In the genomic region with DNA sequence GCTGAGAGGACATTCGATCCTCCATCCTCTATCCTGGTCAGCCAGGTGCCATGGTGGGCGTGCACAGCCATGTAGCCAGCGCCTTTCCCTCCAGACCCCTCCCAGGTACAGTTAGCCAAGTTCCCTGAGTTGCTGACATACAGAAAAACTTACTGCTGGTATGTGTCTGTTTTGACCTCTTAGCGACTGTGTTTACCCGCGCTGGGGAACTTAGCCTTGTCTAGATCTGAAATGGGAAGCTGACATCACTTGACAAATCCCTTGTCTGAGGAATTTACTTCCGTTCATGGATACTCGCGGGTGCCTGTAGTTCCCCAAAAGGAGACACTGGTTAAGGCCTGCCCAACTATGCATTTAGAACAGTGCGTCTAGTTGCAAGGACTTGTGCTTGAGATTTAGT, we compare ENCODE assay signal across 7 mouse cellular contexts. TPM values are rescaled to one million over a fixed set of nuclear protein-coding genes. Genes with fewer than 3 reads are reported as not detected.
A peak's percentile ranks its signal among the peaks of the same experiment; 100 is the strongest.
DNase-seq lines count a peak whose midpoint lies in the region; ATAC-seq and TF ChIP-seq lines count a peak whose summit lies in the region.

No protein-coding gene starts in this region.

- no peak for DNase-seq in ES-E14 (ENCODE audit: low read depth, low spot score)
- no peak for DNase-seq in cerebellum, adult 9-10 months
- DNase-seq in left cerebral cortex, postnatal 36 days (ENCODE audit: low spot score in 2 of 2) = no peak
- DNase-seq in layer of hippocampus, postnatal 25 days (ENCODE audit: extremely low spot score in 1 of 2, low spot score in 1 of 2) = no peak

- H3K9me3 ChIP-seq in ES-E14 (ENCODE audit: control insufficient read depth, insufficient read depth, low read depth, low read length) = no peaks in the 10 kb centered on the region
- H3K9me3 ChIP-seq in intestine, embryonic 16.5 days (ENCODE audit: control insufficient read depth, low read length) = no peaks in the 10 kb centered on the region
- H3K9me3 ChIP-seq in megakaryocyte, embryonic 14.5 days = no peaks in the 10 kb centered on the region

- no peak overlapping the region for H3K9ac ChIP-seq in ES-E14 (ENCODE audit: insufficient read depth, low read depth, low read length, poor library complexity, severe bottlenecking)
- peak overlapping the region; percentile 75 for H3K9ac ChIP-seq in intestine, embryonic 16.5 days (ENCODE audit: low read depth, low read length)

- H3K4me2 ChIP-seq in intestine, embryonic 16.5 days (ENCODE audit: low read depth, low read length) = peak overlapping the region; percentile 81

- 22% methylated on average over 10 of the region's 10 CpGs for whole genome bisulfite sequencing in intestine, embryonic 16.5 days

- peaks cover 35% of the 10 kb centered on the region; the same call in 1 of the 2 replicates for H3K27me3 ChIP-seq in intestine, embryonic 16.5 days (replicated peaks; ENCODE audit: control insufficient read depth, insufficient read depth, low read length)
- H3K27me3 ChIP-seq in megakaryocyte, embryonic 14.5 days (replicated peaks) = peaks cover 21% of the 10 kb centered on the region

- in situ Hi-C loops in ES-E14 (cut with MboI; ENCODE audit: low sequenced_read_pairs in 2 of 2, unreplicated experiment in 2 of 2) = no loop called here

- peak overlapping the region; percentile 45 to 46; a peak in 3 of 4 replicates for H3K4me3 ChIP-seq in ES-E14 (ENCODE audit: insufficient read depth in 1 of 2, low read depth in 1 of 2, low read length in 2 of 2, poor library complexity in 1 of 2, severe bottlenecking in 1 of 2)
- H3K4me3 ChIP-seq in brown adipose tissue, adult 24 weeks (ENCODE audit: insufficient read depth, low read depth, low read length) = peak overlapping the region; percentile 82
- H3K4me3 ChIP-seq in intestine, embryonic 16.5 days (ENCODE audit: low read length) = peak overlapping the region; percentile 63
- peak overlapping the region; percentile 95 for H3K4me3 ChIP-seq in megakaryocyte, embryonic 14.5 days (replicated peaks)

- peaks cover 4 to 29% of the 10 kb centered on the region in 2 experiments; a peak in 3 of 4 replicates for H3K4me1 ChIP-seq in ES-E14 (ENCODE audit: control insufficient read depth in 2 of 2, insufficient read depth in 2 of 2, low read length in 2 of 2, poor library complexity in 1 of 2)
- H3K4me1 ChIP-seq in brown adipose tissue, adult 24 weeks (ENCODE audit: control insufficient read depth, insufficient read depth, insufficient read length, low read length) = peaks cover 13% of the 10 kb centered on the region
- H3K4me1 ChIP-seq in intestine, embryonic 16.5 days (ENCODE audit: control insufficient read depth, insufficient read depth, low read length) = peaks cover 46% of the 10 kb centered on the region
- peaks cover 79% of the 10 kb centered on the region for H3K4me1 ChIP-seq in megakaryocyte, embryonic 14.5 days

- no peak overlapping the region for H3K27ac ChIP-seq in ES-E14 (ENCODE audit: insufficient read depth, low read depth, low read length, poor library complexity, severe bottlenecking)
- H3K27ac ChIP-seq in brown adipose tissue, adult 24 weeks (replicated peaks; ENCODE audit: low read depth, low read length) = peak overlapping the region; percentile 89
- H3K27ac ChIP-seq in intestine, embryonic 16.5 days (ENCODE audit: low read length) = peak overlapping the region; percentile 51; the same call in 1 of the 2 replicates

- intact Hi-C loops in left cerebral cortex, postnatal 36 days (cut with DNase I) = no loop called here

- no peak for ATAC-seq in intestine, embryonic 16.5 days

- H3K36me3 ChIP-seq in ES-E14 (ENCODE audit: control insufficient read depth, insufficient read depth, low read length, poor library complexity, severe bottlenecking) = no peaks in the 10 kb centered on the region
- H3K36me3 ChIP-seq in intestine, embryonic 16.5 days (ENCODE audit: control insufficient read depth, insufficient read depth, low read length) = no peaks in the 10 kb centered on the region
- H3K36me3 ChIP-seq in megakaryocyte, embryonic 14.5 days (replicated peaks; ENCODE audit: low read length) = peaks cover 46% of the 10 kb centered on the region

TF ChIP-seq in ES-E14, 5 proteins besides CTCF, POLR2A, EP300 and RAD21:
- no peak for TF ChIP-seq ZC3H11A (IDR thresholded peaks at IDR 0.05; ENCODE audit: borderline replicate concordance, low read depth, low read length)
- TF ChIP-seq MAFK (IDR thresholded peaks at IDR 0.05; ENCODE audit: insufficient read depth, low read depth, low read length) = no peak
- TF ChIP-seq HCFC1 (IDR thresholded peaks at IDR 0.05; ENCODE audit: borderline replicate concordance, insufficient read depth, low read length) = no peak
- TF ChIP-seq CHD2 (IDR thresholded peaks at IDR 0.05; ENCODE audit: low read depth, low read length) = no peak
- no peak for TF ChIP-seq ZNF384 (IDR thresholded peaks at IDR 0.05; ENCODE audit: low read depth, low read length)

RNA-seq across cellular contexts. Expression of gene Trim47, which starts 16.5 kb away (rescaled TPM):
- 2.0 and 3.3 TPM in 2 replicates for total RNA-seq in ES-E14 (2012; rRNA removed)
- 4.6 and 8.3 TPM in 2 replicates for polyA plus RNA-seq in brown adipose tissue, adult 24 weeks (2012; ENCODE audit: insufficient read depth, insufficient read length, missing spikeins)
- polyA plus RNA-seq in intestine, embryonic 16.5 days (2015; fragmentation: Nextera tagmentation; extraction: Ambion mirVana) = 13.9 and 14.7 TPM in 2 replicates
- 6.9 and 23.5 TPM in 2 replicates for polyA plus RNA-seq in megakaryocyte, embryonic 14.5 days (2012; ENCODE audit: insufficient read depth, low replicate concordance)
- total RNA-seq in left cerebral cortex, postnatal 36 days (2021) = 1 to 10 TPM; 7.0 to 9.6 TPM
- total RNA-seq in layer of hippocampus, postnatal 25 days (2021) = 1 to 10 TPM; 5.6 to 5.9 TPM

RNA-seq across cellular contexts. Expression of gene Trim65, which starts 20.4 kb away (rescaled TPM):
- total RNA-seq in ES-E14 (2012; rRNA removed) = 0.31 and 0.42 TPM in 2 replicates
- 5.9 and 8.3 TPM in 2 replicates for polyA plus RNA-seq in brown adipose tissue, adult 24 weeks (2012; ENCODE audit: insufficient read depth, insufficient read length, missing spikeins)
- 7.7 and 9.3 TPM in 2 replicates for polyA plus RNA-seq in intestine, embryonic 16.5 days (2015; fragmentation: Nextera tagmentation; extraction: Ambion mirVana)
- 3.0 and 9.5 TPM in 2 replicates for polyA plus RNA-seq in megakaryocyte, embryonic 14.5 days (2012; ENCODE audit: insufficient read depth, low replicate concordance)
- total RNA-seq in left cerebral cortex, postnatal 36 days (2021) = 1 to 10 TPM; 7.2 to 8.4 TPM
- 1 to 10 TPM; 6.2 to 7.1 TPM for total RNA-seq in layer of hippocampus, postnatal 25 days (2021)

RNA-seq across cellular contexts. Expression of gene Wbp2, which starts 23.7 kb away (rescaled TPM):
- 16.9 and 20.1 TPM in 2 replicates for total RNA-seq in ES-E14 (2012; rRNA removed)
- polyA plus RNA-seq in brown adipose tissue, adult 24 weeks (2012; ENCODE audit: insufficient read depth, insufficient read length, missing spikeins) = 73.7 and 124 TPM in 2 replicates
- 135 and 160 TPM in 2 replicates for polyA plus RNA-seq in intestine, embryonic 16.5 days (2015; fragmentation: Nextera tagmentation; extraction: Ambion mirVana)
- 842 and 1,717 TPM in 2 replicates for polyA plus RNA-seq in megakaryocyte, embryonic 14.5 days (2012; ENCODE audit: insufficient read depth, low replicate concordance)
- total RNA-seq in left cerebral cortex, postnatal 36 days (2021) = 100 to 1,000 TPM; 388 to 420 TPM
- total RNA-seq in layer of hippocampus, postnatal 25 days (2021) = 100 to 1,000 TPM; 390 to 418 TPM

RNA-seq across cellular contexts. Expression of gene Mrpl38, which starts 28.1 kb away (rescaled TPM):
- 81.1 and 81.3 TPM in 2 replicates for total RNA-seq in ES-E14 (2012; rRNA removed)
- 99.5 and 121 TPM in 2 replicates for polyA plus RNA-seq in brown adipose tissue, adult 24 weeks (2012; ENCODE audit: insufficient read depth, insufficient read length, missing spikeins)
- 104 and 110 TPM in 2 replicates for polyA plus RNA-seq in intestine, embryonic 16.5 days (2015; fragmentation: Nextera tagmentation; extraction: Ambion mirVana)
- 25.4 and 80.4 TPM in 2 replicates for polyA plus RNA-seq in megakaryocyte, embryonic 14.5 days (2012; ENCODE audit: insufficient read depth, low replicate concordance)
- 10 to 100 TPM; 58.3 to 62.1 TPM for total RNA-seq in left cerebral cortex, postnatal 36 days (2021)
- total RNA-seq in layer of hippocampus, postnatal 25 days (2021) = 10 to 100 TPM; 59.1 to 62.7 TPM

RNA-seq across cellular contexts. Expression of gene Unc13d, which starts 32.8 kb away (rescaled TPM):
- 13.3 and 14.2 TPM in 2 replicates for total RNA-seq in ES-E14 (2012; rRNA removed)
- not detected in 2 replicates for polyA plus RNA-seq in brown adipose tissue, adult 24 weeks (2012; ENCODE audit: insufficient read depth, insufficient read length, missing spikeins)
- 6.4 and 7.5 TPM in 2 replicates for polyA plus RNA-seq in intestine, embryonic 16.5 days (2015; fragmentation: Nextera tagmentation; extraction: Ambion mirVana)
- polyA plus RNA-seq in megakaryocyte, embryonic 14.5 days (2012; ENCODE audit: insufficient read depth, low replicate concordance) = 221 and 384 TPM in 2 replicates
- total RNA-seq in left cerebral cortex, postnatal 36 days (2021) = 1 to 10 TPM in 1 of 2 experiments, under 1 TPM in 1; 0.93 to 1.0 TPM
- 1 to 10 TPM; 1.3 to 2.4 TPM for total RNA-seq in layer of hippocampus, postnatal 25 days (2021)

Comparison
In these comparisons a context has a peak if more than half of its experiments do, and no peak if none do; other contexts are left out.
1. RNA of gene Wbp2, which starts 23.7 kb away (total RNA-seq): 388 to 420 TPM in left cerebral cortex, postnatal 36 days and 390 to 418 TPM in layer of hippocampus, postnatal 25 days; 16.9 to 20.1 TPM in ES-E14; every median in the first group is over 10 times any median in the second.
2. Peak in every context shown above with its lines, with median percentiles within 50 percentile points of each other: H3K4me3 ChIP-seq.